Mouse (Mus musculus): Measurements from ENCODE around the gene Kars.

Gene Kars

DNA sequence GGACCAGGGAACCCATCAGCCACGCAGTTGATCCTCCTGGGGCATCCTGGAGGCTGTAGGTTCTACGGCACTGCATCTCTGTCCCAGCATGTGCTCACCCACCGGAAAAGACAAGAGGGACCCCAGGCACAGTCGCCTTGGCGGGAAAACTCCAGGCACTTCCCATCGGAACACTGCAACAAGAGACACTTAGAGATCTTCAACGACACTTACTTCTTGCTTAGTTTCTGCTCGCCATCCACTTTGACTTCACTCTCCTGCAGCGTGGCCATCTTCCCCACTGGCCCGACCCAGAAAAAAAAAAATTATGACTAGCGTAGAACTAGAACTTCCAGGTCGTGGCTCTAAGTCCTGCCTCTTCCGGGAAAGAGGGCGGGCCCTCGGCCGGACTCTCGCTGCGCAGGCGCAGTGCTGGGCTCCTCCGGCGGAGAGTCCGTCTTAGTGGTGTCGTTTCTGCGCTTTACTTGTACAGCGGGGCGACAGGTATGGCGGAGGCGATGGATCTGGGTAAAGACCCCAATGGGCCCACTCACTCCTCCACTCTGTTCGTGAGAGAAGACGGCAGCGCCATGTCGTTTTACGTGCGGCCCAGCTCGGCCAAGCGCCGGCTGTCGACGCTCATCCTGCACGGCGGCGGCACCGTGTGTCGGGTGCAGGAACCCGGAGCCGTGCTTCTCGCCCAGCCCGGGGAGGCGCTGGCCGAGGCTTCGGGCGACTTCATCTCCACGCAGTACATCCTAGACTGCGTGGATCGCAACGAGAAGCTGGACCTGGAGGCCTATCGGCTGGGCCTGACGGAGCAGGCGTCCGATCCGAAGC is at the start of gene Kars, which contains the start of gene Terf2ip:
Kars (minus strand) TSS at position 327 of the 819 bp plus-strand sequence.
Terf2ip (plus strand) TSS at position 402 of the 819 bp plus-strand sequence.
- peak; percentile 94 for DNase-seq

DNA sequence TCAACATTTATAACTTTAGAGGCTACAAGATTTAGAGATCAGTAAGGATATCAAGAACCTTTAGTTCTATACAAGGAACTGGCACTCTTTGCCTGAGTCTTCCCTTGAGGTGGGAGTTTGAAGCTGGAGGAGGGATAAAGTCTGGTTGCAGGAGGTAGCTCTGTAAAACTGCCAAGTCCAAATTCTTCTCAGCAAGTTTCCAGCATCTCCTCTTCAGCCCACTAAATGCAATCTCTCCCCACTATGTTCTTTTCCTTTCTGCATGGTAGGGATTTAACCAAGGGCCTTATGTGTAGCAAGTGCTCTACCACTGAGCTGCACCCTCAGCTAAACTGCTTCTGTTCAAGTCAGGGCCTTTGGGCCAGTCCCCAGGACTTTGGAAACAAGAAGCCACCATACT is 43.3 kb upstream of the Kars start:
- no peak for DNase-seq

DNA sequence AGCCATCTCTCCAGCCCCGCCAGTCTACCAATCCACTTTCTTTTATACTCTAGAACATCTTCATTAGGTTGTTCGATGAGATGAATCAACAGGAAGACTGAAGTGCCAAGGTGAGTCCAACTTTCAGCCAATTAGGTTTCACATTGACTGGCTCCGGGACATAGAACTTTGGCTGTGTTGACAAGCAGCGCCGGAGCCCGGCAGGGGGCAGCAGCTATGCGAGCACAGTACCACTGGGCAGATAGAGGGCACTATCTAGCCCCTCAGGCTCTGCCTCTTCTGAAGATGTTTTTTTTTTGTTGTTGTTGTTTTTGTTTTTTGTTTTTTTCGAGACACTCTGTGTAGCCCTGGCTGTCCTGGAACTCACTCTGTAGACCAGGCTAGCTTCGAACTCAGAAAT is 40.4 kb upstream of the Kars start:
- no peak for DNase-seq

DNA sequence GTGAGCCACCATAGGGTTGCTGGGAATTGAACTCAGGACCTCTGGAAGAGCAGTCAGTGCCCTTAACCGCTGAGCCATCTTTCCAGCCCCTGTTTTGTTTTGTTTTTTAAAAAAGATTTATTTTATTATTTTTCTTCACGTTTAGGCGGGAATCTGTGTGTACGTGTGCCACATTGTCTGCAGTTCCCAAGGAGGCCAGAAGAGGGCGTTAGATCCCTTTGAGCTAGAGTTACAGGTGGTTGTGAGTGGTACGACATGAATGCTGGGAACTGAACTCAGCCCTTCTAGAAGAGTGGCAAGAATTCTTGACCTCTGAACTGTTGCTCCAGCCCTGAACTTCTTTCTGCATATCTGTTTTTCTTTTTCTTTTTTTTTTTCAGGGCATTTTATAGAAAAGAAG is 38.9 kb upstream of the Kars start:
- no peak for DNase-seq

DNA sequence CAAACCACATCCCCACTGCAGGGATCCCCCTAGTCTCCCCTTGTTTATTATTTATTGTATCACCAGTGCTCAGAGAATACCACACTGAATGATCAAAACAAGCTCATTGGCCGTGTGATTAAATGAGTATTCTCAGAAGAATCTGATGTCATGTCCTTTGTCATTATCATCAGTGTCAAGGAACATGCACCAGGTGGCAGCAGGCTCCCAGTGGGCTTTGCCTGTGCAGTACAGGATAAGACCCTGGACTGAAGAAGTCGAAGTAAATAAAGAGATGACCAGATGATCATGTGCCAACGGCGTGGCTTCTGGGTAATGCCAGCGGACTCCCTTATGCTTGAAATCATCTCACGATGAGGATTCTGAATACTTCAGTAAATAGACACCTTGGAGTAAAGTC is 37.2 kb upstream of the Kars start:
- DNase-seq, result no peak

DNA sequence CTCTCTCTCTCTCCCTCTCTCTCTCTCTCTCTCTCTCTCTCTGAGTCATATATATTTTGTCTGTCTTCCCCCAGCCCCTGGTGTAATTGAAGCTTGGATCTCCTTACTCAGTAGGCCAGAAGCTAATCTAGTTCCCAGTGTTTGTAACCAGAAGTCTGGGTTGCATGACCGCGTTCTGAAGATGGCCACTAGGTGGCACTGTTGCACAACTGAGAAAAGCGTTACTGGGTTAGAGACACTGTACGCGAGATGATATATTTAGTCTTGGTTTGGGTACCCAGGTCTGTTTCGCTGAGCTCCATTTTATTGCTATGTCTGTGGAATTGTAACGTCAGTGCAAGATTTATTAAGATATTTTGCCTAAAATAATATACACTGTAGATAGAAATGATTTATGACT is 34.8 kb upstream of the Kars start:
- peak; percentile 58 for DNase-seq

DNA sequence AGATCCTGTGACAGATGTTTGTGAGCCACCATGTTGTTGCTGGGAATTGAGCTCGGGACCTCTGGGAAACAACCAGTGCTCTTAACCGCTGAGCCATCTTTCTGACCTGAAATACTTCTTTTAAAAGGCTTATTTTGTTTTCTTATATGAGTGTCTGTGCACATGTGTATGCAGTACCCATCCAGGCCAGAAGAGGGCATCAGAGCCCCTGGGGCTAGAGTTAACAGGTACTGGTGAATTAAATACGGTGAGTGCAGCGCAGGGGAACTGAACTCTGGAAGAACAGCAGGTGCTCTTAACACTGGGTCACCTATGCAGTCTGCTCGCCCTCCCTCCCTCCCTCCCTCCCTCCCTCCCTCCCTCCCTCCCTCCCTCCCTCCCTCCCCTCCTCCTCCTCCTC is 34.1 kb upstream of the Kars start:
- DNase-seq, result no peak

DNA sequence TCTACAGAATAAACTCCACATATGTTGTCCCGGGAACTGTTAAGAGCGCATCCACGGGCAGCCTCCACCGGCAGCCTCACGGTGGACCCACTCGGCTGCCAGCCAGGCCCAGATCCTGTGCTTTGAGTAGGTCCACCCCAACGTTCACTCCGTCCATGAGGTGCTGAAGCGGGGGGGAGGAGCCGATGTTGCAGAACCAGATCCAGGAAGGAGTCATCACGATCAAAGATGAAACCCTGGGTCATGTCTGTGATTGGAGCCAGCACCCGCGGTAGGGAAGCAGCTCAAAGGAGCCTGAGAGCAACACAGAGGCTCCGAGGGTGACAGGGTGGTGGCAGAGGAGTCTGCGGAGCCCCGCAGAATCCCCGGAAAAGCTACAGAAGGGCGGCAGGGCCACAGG is 26.4 kb upstream of the Kars start:
- DNase-seq, result no peak

DNA sequence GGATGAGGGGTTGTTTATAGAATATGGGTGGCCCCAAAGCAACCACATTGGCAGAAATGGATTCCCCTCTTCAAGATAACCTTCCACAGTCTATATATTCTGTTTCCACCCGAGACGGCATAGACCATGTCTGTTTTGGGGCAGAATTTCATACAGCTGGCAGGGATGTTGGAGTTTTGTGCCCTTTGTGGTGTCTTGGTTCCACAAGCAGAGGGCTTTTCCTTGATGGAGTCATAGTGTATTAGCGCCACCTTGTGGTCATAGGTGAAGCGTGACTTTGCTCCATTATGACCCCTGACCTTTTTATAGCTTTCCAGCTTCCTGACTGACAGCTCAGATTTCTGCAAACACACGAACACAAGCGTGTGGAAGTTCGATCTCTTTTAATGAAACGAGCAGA is 23.5 kb upstream of the Kars start:
- no peak for DNase-seq

DNA sequence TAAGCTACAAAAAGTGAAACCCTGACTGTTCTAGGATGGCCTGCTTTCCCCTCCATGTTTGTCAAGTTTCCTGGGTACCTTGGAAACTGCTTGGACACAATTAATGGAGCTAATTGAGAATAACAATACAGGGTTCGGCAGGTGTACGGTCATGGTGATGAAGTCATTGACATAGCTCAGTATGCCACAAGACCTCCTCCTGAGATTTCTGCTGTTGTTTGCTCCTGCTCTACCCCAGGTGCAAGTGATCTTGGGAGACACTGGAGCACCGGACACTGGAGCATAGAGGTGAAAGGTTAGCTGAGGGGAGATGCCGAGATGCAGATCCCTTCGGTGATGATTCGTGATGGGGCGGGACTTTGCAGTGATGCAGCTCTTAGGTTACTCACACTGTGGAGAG is 21.9 kb upstream of the Kars start:
- no peak for DNase-seq

DNA sequence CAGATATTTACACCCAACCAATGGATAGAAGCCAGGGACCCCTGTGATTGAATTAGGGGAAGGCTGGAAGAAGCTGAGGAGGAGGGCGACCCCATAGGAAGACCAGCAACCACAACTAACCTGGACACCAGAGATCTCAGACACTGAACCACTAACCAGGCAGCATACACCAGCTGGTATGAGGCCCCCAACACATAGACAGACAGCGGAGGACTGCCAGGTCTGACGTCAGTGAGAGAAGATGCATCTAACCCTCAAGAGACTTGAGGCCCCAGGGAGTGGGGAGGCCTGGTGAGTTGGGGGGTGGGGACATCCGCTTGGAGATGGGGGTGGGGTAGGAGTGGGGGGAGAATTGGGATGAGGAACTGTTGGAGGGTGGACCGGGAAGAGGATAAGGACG is 19.5 kb upstream of the Kars start:
- no peak for DNase-seq

DNA sequence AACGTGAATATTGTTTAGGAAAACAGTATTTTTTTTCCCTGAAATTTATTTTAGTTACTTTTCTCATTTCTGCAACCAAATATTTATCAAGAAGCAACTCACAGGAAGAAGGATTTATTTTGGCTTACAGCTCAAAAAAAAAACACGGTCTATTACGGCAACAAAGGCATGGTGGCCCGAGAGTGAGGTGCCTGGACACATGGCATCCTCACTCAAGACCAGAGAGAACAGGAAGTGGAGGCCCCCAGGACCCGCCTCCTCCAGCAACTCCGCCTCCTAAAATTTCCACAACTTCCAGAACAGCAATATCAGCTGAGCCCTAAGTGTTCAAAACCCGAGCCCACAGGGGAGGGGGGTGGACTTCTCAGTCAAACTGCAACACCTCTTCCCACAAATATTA is 18.3 kb upstream of the Kars start:
- DNase-seq, result no peak

DNA sequence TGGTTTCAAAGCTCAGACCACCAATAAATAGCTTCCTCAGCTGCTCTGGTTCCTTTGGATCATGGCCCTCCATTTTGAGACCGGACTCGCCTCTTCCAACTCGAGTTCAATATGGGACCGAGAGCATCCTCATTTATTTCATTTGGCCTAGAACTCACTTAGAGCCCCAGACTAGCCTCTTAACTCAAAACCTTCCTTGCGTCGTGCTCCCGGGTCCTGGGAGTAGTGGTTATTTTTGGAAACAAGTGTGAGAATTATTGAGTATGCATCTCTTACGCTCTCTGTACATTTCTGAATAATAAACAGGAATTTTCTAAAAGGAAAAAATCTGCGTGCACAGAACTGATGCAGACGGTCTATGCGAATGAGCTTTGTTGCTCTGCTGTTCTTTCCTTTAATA is 3.8 kb upstream of the Kars start, which contains the start of gene Gm6793:
Gm6793 (minus strand) TSS at position 101 of the 400 bp plus-strand sequence.
- no peak for DNase-seq

DNA sequence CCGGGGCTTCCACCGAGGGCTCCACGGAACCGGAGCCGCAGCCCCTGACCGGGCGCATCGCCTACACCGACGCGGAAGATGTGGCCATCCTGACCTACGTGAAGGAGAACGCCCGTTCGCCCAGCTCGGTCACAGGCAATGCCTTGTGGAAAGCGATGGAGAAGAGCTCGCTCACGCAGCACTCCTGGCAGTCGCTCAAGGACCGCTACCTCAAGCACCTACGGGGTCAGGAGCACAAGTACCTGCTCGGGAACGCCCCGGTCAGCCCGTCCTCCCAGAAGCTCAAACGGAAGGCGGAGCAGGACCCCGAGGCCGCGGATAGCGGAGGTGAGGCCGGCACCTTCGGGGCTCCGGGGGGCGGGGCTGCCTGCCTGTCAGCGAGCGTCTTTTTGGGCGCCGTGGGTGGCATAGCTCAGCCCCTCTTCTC is 706 bp upstream of the Kars start:
- DNase-seq, result peak; percentile 60

DNA sequence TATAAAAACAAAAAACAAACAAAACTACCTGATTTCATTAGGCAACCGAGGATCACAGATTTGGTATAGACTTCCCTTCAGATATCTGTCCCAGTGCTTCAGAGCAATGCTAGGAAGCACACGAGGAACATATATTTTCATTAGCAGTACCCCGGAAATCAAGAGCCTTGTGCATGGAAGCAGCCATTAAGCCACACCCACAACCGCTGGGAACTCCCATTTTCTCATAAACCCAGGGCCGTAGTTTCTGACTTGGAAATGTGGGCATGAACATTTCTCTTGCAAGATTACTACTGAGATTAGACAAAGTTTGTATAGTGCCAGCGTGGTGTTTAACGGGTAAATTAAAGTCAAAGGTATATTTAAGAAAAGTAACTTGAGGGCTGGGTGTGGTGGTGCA is 1.6 kb downstream of the Kars start:
- DNase-seq, result peak; percentile 21

DNA sequence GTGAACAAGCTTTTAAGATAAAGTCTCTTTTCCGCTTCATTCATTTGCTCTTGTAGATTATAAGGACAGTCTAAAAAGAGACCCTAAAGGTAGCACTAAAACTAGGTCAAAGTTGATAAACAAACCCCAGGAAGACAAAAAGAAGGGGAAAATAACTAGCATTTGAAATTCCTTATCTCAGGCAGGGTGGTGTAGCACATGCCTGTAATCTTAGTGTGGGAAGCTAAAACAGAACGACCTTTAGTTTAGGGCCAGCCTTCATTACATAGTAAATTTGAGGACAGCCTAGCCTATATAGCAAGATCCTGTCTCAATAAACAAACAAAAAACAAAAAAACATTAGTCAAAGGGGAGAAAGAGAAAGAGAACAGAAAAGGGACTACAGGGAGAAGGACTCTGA is 3.5 kb downstream of the Kars start:
- no peak for DNase-seq

DNA sequence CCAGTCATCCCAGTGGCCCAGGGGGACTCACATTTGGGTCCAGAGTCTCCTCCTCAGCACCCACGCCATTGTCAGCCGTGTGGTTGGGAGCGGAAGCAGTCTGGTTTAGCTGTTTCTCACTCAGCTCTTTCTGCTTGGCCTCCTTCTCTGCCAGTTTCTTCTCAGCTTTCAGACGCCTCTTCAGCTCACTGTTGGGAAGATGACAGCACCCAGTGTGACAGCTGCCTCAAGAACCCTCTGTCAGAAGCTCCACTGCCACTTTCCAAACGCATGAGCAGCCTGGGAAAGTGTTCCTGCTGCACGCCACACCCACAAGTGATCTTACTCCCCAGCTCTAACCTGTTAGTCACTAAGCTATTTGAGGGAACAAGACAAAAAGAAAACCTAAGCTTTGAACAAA is 5.5 kb downstream of the Kars start:
- no peak for DNase-seq

DNA sequence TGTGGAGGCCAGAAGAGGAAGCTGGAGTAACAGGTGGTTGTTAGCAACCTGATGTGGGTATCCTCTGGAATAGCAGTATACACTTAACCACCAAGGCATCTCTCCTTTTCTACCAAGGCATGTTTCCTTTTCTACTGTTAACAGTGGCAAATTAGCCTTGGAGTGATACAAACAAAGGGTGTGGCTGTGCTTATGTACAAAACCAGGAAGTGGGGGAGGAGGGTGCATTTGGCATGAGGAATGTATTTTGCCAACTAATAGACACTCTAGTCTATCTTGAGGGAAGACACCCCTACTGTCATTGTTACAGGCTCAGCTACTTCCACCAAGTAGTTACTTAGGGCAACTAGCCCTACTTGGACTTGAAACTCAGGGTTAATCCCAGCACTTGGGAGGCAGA is 6.4 kb downstream of the Kars start:
- no peak for DNase-seq

DNA sequence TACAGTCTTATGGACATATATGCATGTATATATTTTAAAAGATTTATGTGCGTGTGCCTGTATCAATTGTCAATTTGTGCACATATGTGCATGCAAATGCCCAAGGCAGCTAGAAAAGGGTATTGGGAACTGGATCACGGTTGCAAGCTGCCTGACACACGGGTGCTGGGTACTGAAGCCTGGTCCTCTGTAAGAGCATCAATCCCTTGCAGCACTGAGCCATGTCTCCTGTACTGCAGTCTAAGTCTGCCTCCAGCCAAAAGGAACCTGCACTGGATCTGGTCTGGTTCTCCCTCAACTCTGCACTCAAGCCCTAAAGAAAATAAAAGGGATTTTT is 18.5 kb downstream of the Kars start:
- no peak for DNase-seq

DNA sequence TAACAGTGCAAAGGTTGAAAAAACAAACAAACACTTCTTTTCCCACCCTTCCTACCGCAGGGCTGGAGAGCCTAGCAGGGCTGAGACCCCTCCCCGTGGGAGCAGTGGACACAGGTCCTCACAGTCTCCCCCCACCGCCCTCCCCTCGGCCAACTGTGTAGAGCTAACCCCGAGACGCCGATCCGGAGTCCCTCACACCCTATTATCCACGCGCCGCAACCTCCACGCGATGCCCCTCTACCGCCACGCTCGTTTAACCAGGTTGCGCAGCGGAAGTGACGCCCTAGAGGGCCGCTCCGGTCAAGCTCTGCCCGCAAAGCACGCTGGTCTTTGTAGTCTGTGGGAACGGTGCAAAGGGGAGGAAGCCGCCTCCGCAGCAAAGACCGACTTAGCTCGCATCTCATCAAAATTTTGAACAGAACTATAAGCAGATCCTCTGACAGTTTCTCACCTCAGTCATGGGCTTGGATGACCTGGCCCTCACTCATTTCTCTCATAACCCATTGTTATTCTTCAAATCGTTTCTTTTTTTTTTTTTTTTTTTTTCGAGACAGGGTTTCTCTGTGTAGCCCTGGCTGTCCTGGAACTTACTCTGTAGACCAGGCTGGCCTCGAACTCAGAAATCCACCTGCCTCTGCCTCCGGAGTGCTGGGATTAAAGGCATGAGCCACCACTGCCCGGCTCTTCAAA is 19.0 kb downstream of the Kars start, which contains the start of gene Adat1:
Adat1 (minus strand) TSS at position 290 of the 690 bp plus-strand sequence.
- peak; percentile 86 for DNase-seq

DNA sequence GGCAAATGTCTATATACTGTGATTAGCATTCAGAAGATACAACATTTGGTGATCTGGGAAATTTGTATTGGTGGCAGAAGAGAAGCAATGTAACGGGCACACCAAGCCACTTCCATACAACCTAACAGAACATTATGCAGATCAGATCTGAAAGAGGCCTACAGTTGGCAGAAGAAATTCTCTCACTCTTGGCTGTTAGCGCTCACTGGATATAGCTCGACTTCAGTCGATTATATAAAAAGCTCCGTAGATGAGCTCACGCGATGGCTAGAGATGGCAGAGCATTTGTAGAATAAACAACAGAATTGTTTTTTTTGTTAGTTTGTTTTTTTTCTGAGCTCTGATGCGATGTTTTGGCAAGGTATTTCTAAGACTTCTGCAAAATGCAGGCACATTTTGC is 19.8 kb downstream of the Kars start:
- no peak for DNase-seq

DNA sequence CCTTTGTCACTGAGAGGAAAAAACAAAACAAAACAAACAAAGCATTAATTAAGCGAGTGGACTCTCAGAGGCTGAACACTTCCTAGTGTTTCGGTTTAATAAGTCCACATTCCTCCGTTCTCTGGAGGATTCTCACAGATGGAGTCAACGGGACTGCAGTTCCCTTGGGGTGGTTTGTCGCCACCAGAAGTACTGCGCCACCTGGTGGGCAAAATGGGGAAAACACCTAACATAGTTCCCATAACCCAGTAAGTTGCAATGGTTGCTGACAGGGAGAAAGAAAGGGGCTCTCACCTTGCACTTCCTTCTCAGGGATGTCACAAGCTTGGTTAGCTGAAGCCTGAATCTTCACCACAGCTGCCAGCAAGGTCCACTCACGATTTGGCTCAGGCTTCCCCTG is 21.2 kb downstream of the Kars start:
- peak; percentile 70 for DNase-seq

DNA sequence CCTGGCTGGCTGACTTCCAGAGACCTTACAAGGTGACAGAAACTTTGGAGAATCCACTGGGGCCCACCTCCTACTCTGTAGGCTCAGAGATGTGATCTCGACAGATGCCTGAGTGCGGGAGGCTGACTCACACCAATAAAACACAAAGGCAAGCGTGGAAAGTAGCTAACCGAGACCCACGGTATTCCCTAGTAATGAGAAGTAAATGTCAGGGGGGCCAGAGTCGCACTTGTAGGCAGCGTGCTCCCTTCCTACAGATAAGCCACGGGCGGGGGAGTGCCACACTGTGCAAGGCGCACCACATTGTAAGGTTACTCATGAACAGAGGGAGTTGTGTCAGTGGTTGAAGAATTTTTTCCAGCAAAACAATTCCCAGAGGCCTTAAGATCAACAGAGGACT is 26.6 kb downstream of the Kars start:
- no peak for DNase-seq

DNA sequence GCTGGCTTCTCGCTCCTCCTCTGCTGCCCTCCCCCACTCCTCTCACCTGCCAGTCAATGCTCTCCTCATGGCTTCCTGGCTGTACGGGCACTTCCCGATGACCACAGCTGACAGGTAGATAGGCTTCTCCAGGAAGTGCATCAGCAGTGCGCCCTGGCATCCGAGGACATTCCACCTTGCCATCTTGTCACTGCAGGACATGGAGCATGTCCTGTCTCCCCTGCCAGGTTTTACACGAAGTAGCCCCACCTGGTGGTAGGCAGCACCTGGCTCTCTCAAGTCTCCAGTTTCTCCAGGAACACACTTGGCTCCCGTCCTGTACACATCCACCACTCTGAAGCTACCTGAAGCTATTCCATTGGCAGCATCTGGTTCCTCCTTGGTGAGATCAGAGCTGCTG is 29.0 kb downstream of the Kars start:
- DNase-seq, result peak; percentile 83

DNA sequence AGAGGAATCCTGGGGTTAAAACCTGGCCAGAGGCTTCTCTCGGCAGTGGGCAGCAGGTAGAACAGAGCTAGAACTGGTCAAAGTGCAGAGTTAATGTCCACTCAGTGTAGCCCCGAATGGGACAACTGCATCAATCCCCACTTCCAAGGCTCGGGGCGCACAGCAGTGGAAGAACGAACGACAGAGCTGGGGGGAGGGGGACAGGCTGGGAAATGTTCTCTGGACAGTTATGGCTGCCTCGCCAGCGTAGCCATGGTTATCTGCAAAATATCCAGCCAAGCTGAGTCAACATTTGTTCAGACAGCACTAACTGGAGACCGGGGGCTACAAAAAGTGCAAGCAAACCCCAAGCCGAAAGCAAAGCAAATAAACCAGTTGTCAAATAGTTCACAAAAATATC is 33.0 kb downstream of the Kars start:
- no peak for DNase-seq

All from cerebellum, adult 11-12 months (tissue).